Mouse (Mus musculus): ENCODE data around the gene Nme9.

GRCm38 (mm10) chr9:99435619-99436181 lies 15.6 kb upstream of the Nme9 start:
- TF ChIP-seq POLR2A (IDR thresholded peaks at IDR 0.05; ENCODE audit: extremely low read depth, insufficient read depth, low read length) = no peak
- no peak for TF ChIP-seq CTCF (IDR thresholded peaks at IDR 0.05; ENCODE audit: extremely low read depth, insufficient read depth, low read length)
